Mouse (Mus musculus) adrenal gland, adult 8-10 months (tissue): Measurements from ENCODE around the gene Dhx9. TPM values are rescaled to one million over a fixed set of nuclear protein-coding genes. Genes with fewer than 3 reads are reported as not detected.
"Not testable (repeated sequence)": the region's sequence is repeated elsewhere in the genome, so short reads cannot be mapped to it uniquely, and the experiment has no call there.

Source experiments
- DNase-seq: peaks from one replicate; pipeline ENCODE4 v3.0.0; 2022
- total RNA-seq, 4 experiments: library from RNA; stranded (reverse); gene quantifications; 2 replicates each; pipeline ENCODE4 v1.2.4; 2022

Gene Dhx9
- total RNA-seq, result 100 to 1,000 TPM in 2 of 4 experiments, 10 to 100 TPM in 2; 95.2 to 124 (median 108) TPM

DNA sequence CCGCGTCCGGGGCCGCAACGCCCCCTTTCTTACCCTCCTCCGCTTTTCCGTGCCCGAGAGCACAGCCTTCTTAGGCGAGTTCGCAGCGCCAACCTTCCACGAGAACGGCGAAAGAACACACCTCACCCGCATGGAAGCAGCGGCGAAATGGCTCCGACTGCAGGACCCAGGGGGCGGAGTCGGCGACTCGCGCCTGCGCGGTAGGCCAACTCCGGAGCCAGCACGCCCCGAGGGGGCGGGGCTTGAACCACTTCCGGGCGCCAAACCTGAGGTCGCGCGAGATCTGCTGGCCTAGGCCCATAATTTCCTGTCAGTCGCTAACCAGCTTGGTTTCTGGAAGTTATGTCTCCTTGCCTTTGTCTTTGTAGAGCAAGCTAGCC, at the start of gene Dhx9:
Gene Dhx9, minus strand, starts transcription at position 161 of the 380 bp plus-strand sequence.
- peak; percentile 95 for DNase-seq

DNA sequence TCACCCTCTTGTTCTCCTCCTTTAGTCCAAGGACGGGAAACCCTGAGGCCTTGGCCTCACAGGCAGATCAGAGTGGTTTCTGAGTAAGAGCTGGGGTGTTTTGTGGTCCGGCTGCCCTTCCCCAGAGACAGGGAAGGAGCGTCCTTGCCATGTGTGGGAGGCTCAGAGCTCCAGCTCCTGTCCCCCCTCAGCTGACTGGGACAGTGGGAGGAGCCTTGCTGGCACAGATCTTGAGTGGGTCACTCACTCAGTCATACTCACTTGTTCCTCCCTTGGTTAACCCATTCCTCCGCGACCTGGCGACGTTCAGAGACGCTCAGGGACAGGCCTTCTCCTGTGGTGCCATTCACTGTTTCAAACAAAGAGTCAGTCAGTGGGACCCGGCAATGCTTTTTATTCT, 48.2 kb upstream of the Dhx9 start:
- DNase-seq, result peak; percentile 83

DNA sequence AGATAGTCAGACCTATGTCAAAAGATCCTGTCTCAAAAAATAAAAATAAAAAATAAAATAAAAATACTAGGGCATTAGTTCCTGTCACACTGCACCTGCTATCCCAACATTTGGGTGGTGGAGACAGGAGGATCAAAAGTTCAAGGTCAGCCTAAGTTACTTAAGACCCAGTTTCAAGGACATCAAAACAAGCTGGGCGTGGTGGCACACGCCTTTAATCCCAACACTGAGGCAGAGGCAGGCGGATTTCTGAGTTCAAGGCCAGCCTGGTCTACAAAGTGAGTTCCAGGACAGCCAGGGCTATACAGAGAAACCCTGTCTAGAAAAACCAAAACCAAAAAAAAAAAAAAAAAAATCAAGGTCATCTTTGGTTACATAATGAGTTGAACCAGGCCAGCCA, 45.4 kb upstream of the Dhx9 start:
- not testable (repeated sequence) for DNase-seq

DNA sequence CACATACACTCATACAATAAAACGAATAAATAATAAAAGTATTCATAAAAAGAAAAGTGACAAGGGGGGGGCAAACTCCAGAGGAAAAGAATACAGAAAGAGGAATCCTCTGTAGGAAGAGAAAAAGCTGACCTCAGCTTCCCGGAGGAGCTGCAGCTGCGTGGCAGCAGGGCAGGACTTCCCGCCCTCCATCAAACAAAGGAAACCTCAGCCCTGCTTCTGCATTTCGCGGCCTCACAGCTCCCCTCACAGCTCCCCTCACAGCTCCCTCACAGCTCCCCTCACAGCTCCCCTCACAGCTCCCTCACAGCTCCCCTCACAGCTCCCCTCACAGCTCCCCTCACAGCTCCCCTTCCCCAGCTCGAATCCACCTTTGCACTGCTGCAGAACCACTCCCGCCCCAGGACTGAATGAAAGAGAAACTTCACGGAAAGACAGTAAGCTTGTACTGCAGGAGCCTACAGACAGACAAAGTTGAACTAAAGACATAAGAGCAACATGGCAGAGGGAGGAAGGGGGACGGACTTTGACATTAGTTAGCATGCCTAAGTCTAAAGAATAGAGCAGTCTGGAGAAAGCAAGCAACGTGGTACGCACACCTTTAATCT, 44.9 kb upstream of the Dhx9 start:
- DNase-seq, result no peak

DNA sequence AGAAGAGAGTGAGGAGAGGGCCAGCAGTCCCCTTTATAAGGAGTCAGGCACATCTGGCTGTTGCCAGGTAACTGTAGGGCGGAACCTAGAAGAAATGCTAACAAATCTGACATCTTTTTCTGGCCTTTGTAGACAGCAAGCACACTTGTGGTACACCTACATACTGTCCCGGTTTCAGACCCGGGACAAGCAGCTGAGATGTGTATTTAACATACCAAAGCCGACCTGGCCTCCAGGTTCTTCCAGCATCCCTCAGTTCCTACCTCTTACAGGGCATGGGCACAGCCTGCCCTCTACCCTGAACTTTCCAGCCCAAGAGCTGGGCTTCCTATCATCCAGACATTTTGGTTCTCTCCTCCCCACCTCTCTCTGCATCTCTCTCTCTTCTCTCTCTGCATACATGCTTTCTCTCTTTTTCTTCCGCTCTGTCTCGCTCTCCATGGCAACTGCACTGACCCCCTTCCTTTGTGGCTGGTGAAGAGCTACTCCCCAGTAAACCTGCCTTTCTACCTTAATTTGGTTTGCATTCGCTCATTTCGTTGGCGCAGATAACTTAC, 44.3 kb upstream of the Dhx9 start:
- no peak for DNase-seq

DNA sequence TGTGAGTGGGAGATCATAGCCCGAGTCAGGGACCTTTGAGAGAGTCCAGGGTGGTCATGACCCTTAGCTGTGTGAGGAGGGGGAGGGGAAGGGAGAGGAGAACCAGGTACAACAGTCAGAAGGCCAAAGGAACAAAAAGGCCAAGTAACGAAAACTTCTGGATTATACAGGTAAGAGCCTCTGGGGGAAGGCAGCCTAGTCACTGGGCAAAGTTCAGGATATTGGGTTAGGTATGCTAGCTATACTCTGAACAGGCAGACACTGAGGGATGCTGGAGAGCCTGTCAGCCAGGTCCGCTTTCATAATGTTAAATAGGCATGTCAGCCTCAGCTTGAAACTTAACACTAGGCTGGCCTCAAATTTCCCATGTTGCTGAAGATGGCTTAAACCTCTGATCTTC, 34.7 kb upstream of the Dhx9 start:
- no peak for DNase-seq

DNA sequence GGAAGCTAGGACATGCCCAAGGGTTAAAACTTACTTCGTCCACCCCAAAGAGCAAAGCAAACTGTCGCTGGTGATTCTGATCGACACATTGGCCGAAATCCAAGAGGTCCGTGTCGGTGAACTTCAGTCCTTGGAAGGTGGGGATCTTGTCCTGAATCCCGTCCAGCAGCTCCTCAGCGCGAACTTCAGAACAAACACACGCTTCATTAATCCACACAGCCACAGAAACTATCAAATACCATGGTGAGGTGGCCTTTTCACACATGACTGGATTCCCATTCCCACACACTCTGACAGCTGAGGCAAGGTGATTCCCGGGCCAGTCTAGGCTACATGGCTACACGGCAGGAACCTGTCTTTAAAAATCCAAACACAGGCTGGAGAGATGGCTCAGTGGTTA, 27.9 kb upstream of the Dhx9 start:
- DNase-seq, result no peak

DNA sequence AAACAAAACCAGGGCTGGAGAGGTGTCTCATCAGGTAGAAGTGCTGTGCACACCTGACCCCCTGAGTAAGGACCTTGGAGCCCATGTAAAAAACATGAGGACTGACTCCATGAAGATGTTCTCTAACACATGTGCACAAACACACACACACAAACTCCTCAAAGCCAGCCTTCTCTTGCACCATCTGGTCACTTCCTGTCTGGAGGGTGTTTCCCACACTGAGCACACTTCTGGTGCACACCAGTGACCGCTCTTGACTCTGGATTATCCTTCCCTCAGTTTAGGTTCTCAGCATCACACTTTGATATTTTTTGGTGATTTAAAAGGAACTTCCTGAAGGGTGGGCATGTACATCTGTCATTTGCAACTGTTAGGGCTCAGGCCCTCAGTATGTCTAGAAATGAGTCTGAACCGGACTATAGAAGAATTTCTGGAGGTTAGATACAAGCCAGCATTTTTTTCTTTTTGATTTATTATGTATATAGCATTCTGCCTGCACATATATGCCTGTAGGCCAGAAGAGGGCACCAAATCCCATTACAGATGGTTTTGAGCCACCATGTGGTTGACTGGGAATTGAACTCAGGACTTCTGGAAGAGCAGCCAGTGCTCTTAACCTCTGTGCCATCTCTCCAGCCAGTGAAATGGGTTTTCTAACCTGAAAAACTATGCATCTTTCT, 23.0 kb upstream of the Dhx9 start:
- no peak for DNase-seq

DNA sequence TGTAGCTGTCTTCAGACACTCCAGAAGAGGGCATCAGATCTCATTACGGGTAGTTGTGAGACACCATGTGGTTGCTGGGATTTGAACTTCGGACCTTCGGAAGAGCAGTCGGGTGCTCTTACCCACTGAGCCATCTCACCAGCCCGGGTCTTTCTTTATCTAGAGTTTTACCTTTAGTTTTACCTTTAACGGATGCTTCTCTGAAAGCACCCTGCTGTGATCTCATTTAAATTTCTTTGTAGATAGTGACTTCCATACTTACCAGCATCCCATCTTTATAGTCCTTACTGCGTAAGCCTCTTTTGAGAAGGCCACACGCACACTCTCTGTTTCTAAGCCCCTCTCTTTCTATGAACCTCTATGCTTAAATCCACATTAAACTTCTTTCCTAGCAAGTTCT, 22.1 kb upstream of the Dhx9 start:
- DNase-seq, result not testable (repeated sequence)

DNA sequence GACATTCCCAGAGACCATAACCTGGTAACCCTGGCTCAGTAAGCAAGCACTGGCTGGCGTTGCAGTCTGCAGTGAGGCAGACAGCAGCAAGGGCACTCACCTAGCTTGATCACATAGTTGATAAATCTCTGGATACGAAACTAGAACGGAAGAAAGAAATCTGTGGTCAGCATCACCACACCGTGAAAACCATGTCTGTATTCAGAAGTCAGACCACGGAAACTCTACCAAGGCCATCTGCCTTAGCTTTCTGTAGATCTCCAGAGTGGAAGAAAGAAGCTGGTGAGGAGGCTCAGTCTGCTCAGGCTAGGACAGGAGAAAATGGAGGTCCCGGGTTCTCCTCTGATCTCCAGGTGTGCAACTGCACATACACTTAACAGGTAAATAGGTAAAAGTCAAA, 21.6 kb upstream of the Dhx9 start:
- DNase-seq, result no peak

DNA sequence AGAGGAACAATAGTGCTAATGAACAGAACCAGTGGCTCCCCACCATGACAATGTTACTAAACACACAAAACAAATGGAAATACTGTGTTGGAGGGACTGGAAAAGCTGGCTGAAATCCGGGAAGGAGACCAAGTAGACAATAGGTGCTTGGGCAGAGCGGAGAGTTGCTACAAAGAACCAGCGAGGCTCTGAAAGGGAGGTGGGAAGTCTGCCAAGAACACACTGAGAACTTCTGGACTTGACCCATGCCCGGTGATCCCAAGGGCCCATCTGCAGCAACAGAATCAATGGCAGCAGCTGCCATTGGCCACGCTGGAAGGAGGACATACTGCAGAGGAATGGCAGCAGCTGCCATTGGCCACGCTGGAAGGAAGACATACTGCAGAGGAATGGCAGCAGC, 18.8 kb upstream of the Dhx9 start:
- no peak for DNase-seq

DNA sequence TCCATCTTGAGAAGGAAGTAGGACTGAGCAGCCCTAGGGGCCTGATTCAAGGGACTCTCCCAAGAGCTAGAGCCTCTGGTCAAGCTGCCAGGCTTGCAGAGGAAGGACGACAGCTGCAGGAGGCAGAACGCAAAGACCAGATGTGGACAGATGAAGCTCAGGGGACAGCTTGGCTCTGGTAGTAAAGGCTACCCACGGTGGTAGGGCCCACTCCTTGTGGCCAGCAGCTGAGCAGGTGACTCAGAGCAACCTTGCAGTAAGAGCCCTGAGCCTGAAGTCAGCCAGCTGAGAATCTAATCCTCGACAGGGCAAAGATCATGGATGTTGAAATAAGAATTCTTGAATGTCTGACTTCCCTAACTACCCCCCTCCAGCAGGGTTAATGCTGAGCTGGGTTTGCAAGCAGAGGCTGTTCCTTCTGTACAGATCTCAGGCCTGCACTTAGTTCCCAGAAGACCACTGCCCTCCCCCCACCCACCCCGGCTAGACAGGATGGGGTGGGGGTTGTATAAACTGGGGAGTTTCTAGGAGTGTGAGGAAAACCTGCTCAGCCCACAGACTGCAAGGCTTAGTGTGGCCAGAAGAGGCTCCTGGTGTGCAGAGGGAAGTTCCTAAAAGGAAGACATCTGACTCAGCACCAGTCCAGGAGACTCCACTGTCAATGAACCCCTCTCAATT, 14.3 kb upstream of the Dhx9 start:
- DNase-seq, result no peak

DNA sequence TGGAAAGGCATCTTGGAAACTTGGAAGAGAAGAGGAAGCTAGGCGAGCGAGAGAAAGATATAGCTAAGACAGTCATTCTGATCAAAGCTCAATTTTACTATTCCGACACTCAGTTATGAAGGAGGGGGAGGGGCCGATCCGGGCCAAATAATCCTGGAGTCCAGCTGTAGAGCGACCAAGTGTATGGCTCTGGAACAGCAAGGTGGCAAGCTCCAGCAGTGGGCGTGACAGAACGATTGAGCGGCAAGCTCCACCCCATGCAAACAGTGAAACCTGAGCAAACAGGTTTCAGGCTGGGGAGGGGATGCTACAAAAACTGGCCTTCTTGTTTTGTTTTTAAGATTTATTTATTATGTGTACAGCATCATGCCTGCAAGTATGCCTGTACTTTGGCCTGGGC, 12.6 kb upstream of the Dhx9 start:
- DNase-seq, result no peak

DNA sequence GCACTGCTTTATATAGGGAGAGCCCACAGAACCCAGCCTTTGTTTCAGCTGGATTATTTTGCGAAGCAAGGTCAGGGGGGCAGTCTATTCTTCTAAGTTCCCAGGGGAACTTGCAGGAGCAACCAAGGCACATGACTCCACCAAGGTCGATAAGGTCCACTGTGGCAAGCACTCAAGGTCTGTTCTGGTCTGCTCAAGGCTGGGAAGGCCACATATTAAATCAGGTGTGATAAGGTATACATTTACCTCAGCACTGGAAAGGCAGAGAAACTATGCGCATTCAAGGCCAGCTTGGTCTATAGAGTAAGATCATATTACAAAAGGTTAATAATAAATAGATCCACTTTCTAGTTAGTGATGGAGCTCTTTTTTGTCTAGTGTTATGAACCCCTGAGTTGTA, 8.6 kb upstream of the Dhx9 start:
- DNase-seq, result no peak

DNA sequence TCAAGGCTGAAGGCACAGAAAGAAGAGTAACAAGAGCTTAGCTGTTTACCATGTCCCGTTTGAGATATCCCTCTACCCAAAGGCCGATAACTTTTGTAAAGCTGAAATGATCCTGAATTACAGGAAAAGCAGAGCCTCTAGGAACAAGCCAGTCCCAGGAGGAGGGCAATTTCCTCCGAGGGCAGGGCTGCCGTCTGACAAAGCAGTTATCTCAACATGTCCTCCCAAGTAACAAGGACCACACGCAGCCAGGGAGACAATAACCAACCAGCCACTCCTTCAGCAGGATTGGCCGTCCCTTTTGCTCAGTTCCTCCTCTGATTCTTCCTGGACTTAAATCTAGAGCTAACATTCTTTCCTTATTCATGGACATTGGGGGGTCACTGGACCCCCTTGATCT, 6.5 kb upstream of the Dhx9 start:
- DNase-seq, result no peak

DNA sequence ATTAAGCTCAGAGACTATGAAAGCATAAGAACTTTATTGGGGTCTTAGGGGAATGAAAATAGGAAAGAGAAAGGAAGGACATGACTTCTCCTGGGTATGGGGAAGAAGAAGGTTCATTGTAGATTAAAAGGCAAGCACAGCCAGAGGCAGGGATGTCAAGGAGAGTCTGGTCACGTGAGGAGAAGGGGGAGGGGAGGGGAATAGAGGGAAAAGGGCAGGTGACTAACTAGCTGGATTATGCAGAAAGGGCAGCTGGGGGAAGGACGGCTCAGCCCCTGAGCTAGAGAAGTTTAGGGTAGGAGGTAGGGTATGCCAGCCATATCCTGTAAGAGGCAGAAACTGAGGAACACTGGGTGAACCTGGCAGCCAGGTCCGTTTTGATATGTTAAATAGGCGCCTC, 5.9 kb upstream of the Dhx9 start:
- peak; percentile 41 for DNase-seq

DNA sequence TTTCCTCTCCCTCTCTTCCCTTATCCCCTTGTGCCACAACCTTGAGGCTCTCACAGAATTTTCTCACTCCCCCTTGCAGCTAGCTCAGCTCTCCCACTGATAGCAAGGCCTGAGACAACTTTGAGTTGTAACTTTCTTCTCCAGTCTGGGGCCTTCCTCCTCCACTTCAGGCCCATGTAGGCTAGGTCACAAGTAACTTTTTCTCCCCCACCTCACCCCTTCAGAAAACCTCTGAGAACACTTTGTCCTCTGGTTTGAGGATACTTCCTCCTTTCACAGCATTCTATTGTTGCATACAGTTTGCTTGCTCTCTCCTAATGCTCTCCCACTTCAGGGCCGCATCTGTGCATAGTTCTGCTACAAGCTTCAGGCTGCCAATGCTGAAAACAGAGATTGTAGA, 4.4 kb upstream of the Dhx9 start:
- DNase-seq, result no peak

DNA sequence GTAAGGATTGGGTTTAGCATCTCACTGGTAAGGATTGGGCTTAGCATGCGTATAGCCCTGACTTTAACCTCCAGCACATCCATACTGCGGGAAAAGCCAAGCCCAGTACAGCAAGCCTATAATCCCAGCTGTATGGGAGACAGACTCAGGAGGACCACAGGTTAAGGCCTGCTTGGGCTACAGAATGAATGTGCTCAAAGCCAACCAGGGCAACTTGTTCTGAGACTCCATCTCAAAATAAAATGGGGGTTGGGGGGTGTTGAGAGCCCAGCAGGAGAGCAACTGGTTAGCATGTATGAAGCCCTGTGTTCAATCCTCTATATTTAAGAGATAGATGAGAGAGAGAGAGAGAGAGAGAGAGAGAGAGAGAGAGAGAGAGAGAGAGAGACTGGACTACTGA, 3.9 kb upstream of the Dhx9 start:
- DNase-seq, result no peak

DNA sequence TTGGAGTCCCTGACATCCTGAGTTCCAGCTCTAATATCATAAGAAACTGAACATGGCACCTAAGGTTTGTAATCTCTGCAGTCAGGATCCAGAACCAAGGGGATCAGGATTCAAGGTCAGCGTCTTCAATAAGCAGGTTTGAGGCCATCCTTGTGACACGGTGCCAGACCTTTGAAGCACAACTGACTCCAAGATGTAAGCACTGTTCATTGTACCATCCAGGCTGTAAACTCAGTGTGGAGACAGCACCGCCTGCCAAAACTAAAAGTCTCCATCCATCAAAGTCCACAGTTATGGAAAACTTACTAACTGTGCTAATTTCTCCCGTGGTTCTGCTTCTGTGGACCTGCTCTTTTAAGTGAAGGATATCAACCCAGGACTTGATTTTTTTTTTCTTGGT, 2.5 kb upstream of the Dhx9 start:
- no peak for DNase-seq

DNA sequence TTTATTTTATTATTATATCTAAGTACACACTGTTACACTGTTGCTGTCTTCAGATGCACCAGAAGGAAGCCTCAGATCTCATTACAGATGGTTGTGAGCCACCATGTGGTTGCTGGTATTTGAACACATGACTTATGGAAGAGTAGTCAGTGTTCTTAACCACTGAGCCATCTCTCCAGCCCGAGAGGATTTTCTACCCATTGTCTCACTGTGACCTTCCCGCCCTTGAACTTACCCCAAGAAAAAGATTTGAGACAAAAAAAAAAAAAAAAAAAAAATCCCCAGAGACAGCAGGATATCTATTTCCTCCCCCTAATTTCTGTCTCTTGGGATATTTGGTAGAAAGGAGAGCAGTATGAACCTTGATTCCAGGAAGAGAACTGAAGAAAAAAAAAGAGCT, 2.1 kb upstream of the Dhx9 start:
- DNase-seq, result no peak

DNA sequence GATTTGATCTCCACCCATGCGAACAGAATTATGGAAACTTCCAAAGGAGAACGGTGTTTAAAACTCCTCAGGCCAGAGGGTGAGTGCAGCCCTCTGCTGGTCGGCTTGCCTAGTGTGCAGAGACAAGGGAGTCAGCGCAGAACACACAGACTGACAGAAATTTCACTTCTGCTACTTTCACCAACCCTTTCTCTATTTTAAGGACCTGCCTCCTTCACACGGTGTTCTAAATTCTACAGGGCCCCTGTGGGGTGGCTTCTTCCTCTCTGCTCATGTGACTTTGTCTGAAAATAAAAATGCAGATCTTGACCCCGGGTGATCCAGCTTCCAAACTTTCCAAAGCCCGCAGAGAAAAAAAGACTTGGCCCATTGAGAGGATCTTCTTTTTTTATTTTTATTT, 1.7 kb upstream of the Dhx9 start:
- no peak for DNase-seq

DNA sequence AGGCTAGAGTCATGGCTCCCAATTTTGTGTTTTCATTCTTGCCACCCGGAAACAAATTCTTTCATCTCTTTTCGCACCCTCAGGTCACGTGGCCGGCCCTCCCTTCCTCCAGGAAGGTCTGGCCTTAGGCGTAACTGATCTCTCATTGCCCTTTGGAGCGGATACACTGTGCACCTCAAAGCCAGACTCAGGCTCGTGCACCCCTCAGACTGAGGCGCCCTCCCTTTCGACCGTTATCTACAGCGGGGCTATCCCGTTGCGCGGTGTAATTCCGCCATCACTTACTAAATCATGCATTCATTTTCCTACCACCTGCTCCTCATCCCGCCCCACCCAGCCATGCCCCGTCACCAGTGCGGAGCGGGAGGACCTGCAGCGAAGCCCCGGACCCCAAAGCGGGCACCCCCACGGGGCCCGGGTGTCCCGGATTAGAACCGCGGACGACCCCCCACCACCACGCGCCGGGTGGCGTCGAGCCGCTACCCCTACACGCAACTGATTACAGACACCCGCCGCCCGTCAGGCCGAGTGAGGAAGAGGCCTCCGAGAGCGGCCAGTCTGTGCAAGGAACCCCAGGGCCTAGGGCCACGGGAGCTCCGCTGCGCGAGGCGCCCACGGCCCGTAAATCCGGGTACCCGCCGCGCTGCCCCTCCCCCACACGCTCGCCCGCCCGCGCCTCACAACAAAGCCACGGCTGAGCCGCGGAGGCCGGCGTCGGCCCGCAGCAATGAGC, 527 bp downstream of the Dhx9 start:
- peak; percentile 59 for DNase-seq

DNA sequence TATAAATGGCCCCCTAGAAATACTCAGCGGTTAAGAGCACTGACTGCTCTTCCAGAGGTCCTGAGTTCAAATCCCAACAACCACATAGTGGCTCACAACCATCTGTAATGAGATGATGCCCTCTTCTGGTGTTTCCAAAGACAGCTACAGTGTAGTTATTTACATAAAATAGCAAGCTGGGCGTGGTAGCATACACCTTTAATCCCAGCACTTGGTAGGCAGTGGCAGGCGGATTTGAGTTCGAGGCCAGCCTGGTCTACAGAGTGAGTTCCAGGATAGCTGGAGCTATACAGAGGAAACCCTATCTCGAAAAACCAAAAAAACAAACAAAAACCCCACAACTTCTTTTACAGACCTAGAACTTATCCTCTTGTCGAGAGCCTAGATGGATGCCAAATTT, 1.3 kb downstream of the Dhx9 start:
- not testable (repeated sequence) for DNase-seq
